Mouse (Mus musculus) lung, embryonic 14.5 days (tissue): ENCODE data around the gene Cog6. TPM values are rescaled to one million over a fixed set of nuclear protein-coding genes. Genes with fewer than 3 reads are reported as not detected.

Source experiments
- ATAC-seq: fragments of 200-750 bp; cut with Nextera tagmentation; 2 replicates; pipeline ENCODE4 v1.8.0; 2017; ENCODE audit warnings: mild to moderate bottlenecking, moderate TSS enrichment, moderate library complexity; ENCODE audit not compliant: insufficient read depth
- DNase-seq: peaks from one replicate; pipeline ENCODE4 v3.0.0-alpha.2; 2015
- H3K27ac ChIP-seq: fragments of 300-500 bp; sonication (generic); 2 replicates; pipeline ENCODE4 v1.5.1; 2014; ENCODE audit warnings: low read depth, mild to moderate bottlenecking, moderate library complexity
- H3K27me3 ChIP-seq: fragments of 300-500 bp; sonication (generic); 2 replicates; pipeline ENCODE4 v1.6.1; 2014; ENCODE audit warnings: low read length, control low read depth; ENCODE audit not compliant: insufficient read depth
- H3K36me3 ChIP-seq: fragments of 300-500 bp; sonication (generic); 2 replicates; pipeline ENCODE4 v1.6.1; 2014; ENCODE audit warnings: control low read depth; ENCODE audit not compliant: insufficient read depth
- H3K4me1 ChIP-seq: fragments of 300-500 bp; sonication (generic); 2 replicates; pipeline ENCODE4 v1.6.1; 2014; ENCODE audit warnings: antibody characterized with exemption, control low read depth; ENCODE audit not compliant: insufficient read depth
- H3K4me2 ChIP-seq: fragments of 300-500 bp; sonication (generic); 2 replicates; pipeline ENCODE4 v1.6.1; 2014; ENCODE audit warnings: mild to moderate bottlenecking
- H3K4me3 ChIP-seq: fragments of 300-500 bp; sonication (generic); 2 replicates; pipeline ENCODE4 v1.5.1; 2014; ENCODE audit warnings: low read depth, low read length
- H3K9ac ChIP-seq: fragments of 300-500 bp; sonication (generic); 2 replicates; pipeline ENCODE4 v1.6.1; 2014
- H3K9me3 ChIP-seq: fragments of 300-500 bp; sonication (generic); 2 replicates; pipeline ENCODE4 v1.6.1; 2016; ENCODE audit warnings: low read depth, low read length, control low read depth
- CTCF ChIP-seq: IDR thresholded peaks from 2 replicates; pipeline ENCODE4 v1.5.1; 2016; ENCODE audit warnings: antibody characterized with exemption, low read depth
- WGBS: fragments of 180-500 bp; shearing (Covaris S2); extraction: QIAGEN DNeasy Blood & Tissue Kit; methylation state at CpG from one replicate; pipeline ENCODE4 v1.1.7; 2014; 5-methylcytosine and 5-hydroxymethylcytosine counted together
- polyA plus RNA-seq: library from polyadenylated mRNA; unstranded; fragments of >200 nt; fragmentation: Nextera tagmentation; extraction: Ambion mirVana; gene quantifications from 2 replicates; pipeline ENCODE4 v1.2.1, GENCODE M21; 2014

The Cog6 gene
- polyA plus RNA-seq, 1 experiment from 2014 or later, result 43.4 TPM

DNA sequence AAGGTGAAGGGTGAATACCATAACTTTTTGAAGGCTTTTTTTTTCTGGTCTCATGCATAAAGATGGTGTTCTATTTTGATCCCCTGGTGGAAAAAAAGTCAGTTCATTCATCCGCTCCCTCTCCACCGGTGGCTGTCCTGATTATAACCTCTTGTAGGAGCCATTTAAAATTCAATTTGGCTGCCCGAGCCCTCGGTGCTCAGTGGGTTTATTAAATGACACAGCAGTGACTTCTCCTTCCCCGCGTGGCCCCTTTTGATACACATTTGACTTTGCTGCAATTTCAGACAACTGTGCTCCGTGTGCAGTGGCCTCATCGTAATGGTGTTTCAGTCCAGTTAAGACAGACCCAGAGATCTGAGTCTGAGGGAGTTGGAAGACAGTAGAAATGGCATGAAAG is 35.3 kb upstream of the Cog6 start:
- ATAC-seq, result no peak
- Histone ChIP-seq H3K36me3 (no peaks in the 10 kb centered on the region), H3K4me1 (peaks cover 7% of the 10 kb centered on the region; the same call in 1 of the 2 replicates), H3K9ac (no peak overlapping the region), H3K27me3 (no peaks in the 10 kb centered on the region), H3K9me3 (no peaks in the 10 kb centered on the region), H3K4me2 (no peak overlapping the region), H3K27ac (no peak overlapping the region), H3K4me3 (no peak overlapping the region)
- DNase-seq, result no peak
- WGBS, result 54% methylated on average over 8 of the region's 8 CpGs
- no peak for TF ChIP-seq CTCF

DNA sequence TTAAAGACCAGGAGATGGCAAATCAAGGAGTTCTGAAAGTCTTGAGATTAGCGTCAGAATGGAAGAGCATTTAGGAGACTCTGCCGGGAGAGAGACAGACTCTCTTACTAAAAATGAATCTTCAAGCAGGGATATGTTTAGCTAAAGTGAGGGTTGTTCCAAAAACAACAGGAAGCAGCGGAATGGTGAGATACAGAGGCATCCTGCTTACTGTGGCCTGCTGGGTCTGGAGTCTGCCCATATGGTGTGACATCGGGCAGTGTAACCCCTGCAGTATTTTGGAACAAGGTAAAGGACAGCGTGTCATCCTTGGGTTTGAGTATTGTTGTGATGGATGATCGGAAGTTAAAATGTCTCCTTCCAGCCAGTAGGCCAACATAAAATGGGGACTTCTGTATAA is 29.3 kb upstream of the Cog6 start:
- ATAC-seq, result no peak
- no peaks in the 10 kb centered on the region for H3K9me3 ChIP-seq
- no peak overlapping the region for H3K27ac ChIP-seq
- peak; percentile 62 for DNase-seq
- 41% methylated on average over 6 of the region's 6 CpGs for WGBS
- H3K4me3 ChIP-seq, result no peak overlapping the region
- H3K4me1 ChIP-seq, result peaks cover 19% of the 10 kb centered on the region
- no peak for TF ChIP-seq CTCF
- H3K9ac ChIP-seq, result no peak overlapping the region
- no peaks in the 10 kb centered on the region for H3K36me3 ChIP-seq
- H3K4me2 ChIP-seq, result peak overlapping the region; percentile 29; the same call in 1 of the 2 replicates
- H3K27me3 ChIP-seq, result no peaks in the 10 kb centered on the region

DNA sequence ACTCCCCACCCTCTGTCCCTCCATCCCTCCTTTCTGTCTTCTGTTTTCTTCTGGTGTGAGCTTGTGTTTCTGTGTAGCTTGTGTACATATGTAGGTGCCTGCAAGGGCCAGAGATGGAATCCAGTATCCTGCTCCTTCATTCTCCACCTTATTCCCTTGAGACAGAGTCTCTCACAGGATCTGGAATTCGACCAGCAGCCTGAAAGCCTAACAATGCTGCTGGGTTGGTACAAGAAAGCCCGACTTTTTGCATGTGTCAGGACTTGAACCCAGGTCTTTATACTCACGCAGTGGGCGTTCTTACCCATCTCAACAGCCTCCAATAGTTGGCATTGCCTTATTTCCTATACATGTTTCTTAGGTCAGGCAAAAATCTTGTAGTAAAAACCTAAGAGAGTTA is 28.7 kb upstream of the Cog6 start:
- Histone ChIP-seq H3K4me1 (peaks cover 19% of the 10 kb centered on the region), H3K4me2 (peak overlapping the region; percentile 29; the same call in 1 of the 2 replicates), H3K36me3 (no peaks in the 10 kb centered on the region), H3K27me3 (0 out of 2 replicates have a peak, but pooled peaks cover under 1% of the 10 kb centered on the region), H3K27ac (no peak overlapping the region), H3K9ac (no peak overlapping the region), H3K4me3 (no peak overlapping the region), H3K9me3 (no peaks in the 10 kb centered on the region)
- WGBS, result 89% methylated on average over 4 of the region's 4 CpGs
- ATAC-seq, result no peak
- TF ChIP-seq CTCF, result no peak
- no peak for DNase-seq

DNA sequence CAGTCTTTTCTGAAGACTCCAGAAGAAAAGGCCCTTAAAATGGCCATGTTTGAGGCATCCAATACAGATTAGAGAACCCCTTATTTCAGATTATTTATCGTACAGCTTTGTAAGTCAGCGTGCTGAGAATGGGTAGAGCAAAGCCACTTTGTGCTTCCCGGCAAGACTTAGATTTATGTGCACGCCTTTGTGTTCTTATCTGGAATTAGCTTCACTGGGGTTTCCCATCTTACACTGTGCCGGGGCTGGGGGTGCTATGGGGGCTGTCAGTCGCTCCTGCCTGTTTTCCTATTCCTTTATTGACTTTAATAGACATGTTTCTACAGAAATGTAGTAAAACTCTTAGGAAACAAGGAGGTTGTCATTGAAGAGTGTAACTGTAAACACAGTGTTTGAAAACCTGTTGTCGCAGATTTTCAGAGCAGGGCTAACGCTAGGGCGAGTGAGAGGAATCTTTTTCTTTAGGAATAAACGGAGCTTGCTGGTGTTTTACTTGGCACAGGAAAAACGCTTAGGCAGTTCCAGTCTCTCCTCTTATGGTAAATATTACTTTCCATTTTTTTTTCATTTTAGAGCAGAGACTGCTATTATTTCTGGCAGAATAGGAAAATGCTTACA is 27.8 kb upstream of the Cog6 start:
- Histone ChIP-seq H3K27ac (peak overlapping the region; percentile 90), H3K4me2 (peak overlapping the region; percentile 79), H3K9ac (peak overlapping the region; percentile 23; the same call in 1 of the 2 replicates), H3K27me3 (0 out of 2 replicates have a peak, but pooled peaks cover 8% of the 10 kb centered on the region), H3K4me3 (peak overlapping the region; percentile 29), H3K36me3 (no peaks in the 10 kb centered on the region), H3K4me1 (peaks cover 22% of the 10 kb centered on the region), H3K9me3 (no peaks in the 10 kb centered on the region)
- WGBS, result 19% methylated on average over 11 of the region's 11 CpGs
- peak; percentile 50 for DNase-seq
- ATAC-seq, result no peak
- no peak for TF ChIP-seq CTCF

DNA sequence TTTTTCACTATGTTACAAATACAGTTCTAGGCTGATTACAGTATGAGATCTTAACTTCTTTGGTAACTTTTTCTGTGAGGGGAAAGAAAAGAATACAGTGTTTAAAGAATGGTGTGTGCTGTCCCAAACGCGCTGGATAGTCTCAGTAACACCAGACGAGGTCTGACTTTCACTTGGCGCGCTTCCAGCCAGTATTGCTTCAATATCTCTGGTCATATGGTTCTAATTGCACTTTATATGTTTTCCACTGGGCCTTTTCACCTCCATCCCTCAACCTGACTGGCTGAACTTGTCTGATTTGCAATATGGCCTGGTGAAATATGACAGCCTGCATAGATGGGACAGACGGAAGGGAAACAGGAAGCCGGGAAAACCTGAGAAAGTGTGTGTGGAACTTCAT is 27.2 kb upstream of the Cog6 start:
- Histone ChIP-seq H3K9me3 (no peaks in the 10 kb centered on the region), H3K9ac (peak overlapping the region; percentile 23; the same call in 1 of the 2 replicates), H3K27ac (peak overlapping the region; percentile 90), H3K4me1 (peaks cover 22% of the 10 kb centered on the region), H3K4me2 (peak overlapping the region; percentile 79), H3K4me3 (peak overlapping the region; percentile 29), H3K36me3 (no peaks in the 10 kb centered on the region), H3K27me3 (0 out of 2 replicates have a peak, but pooled peaks cover 8% of the 10 kb centered on the region)
- 34% methylated on average over 7 of the region's 7 CpGs for WGBS
- ATAC-seq (peak; percentile 51), DNase-seq (peak; percentile 96)
- TF ChIP-seq CTCF, result no peak

DNA sequence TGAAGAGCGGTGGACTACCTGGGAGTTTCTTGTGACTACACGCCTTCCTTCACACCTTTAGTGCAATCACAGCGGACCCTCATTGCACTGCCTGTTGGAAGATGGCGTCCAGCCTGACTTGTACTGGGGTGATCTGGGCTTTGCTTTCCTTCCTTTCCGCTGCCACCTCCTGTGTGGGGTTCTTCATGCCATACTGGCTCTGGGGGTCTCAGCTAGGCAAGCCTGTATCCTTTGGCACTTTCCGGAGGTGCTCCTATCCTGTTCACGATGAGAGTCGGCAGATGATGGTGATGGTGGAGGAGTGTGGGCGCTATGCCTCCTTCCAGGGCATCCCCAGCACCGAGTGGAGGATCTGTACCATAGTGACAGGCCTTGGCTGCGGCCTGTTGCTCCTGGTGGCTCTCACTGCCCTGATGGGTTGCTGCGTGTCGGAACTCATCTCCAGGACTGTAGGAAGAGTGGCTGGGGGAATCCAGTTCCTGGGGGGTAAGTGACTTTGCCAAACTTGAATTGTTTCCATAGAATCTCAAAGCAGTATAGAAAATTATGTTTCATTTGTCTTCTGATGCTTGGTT is 26.3 kb upstream of the Cog6 start:
- Histone ChIP-seq H3K9ac (0 out of 2 replicates have a peak overlapping the region, but pooled peaks have one; percentile 11), H3K4me2 (peak overlapping the region; percentile 79), H3K4me1 (peaks cover 22% of the 10 kb centered on the region), H3K4me3 (peak overlapping the region; percentile 51; the same call in 1 of the 2 replicates), H3K36me3 (no peaks in the 10 kb centered on the region), H3K27me3 (0 out of 2 replicates have a peak, but pooled peaks cover 8% of the 10 kb centered on the region), H3K27ac (peak overlapping the region; percentile 56; the same call in 1 of the 2 replicates), H3K9me3 (no peaks in the 10 kb centered on the region)
- no peak for ATAC-seq
- no peak for TF ChIP-seq CTCF
- WGBS, result 82% methylated on average over 13 of the region's 13 CpGs
- no peak for DNase-seq

DNA sequence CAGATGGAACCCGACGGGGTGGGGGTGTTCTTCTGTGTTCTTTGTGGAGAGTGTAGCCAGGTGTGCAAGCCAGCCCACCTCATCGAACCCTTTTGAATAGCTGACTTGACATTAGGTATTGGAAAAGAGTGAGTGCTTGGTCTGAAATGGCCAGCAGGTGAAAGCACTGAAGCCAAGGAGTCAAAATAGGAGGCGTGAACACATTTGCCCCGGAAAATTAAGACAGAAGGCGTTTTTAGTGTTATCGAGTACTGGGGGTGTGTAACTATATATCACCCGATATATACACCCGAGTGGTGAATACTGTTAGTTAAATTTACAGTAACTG is 25.2 kb upstream of the Cog6 start:
- DNase-seq (no peak), ATAC-seq (no peak)
- H3K27me3 ChIP-seq, result 0 out of 2 replicates have a peak, but pooled peaks cover 8% of the 10 kb centered on the region
- H3K9me3 ChIP-seq, result no peaks in the 10 kb centered on the region
- H3K4me3 ChIP-seq, result peak overlapping the region; percentile 51
- peak overlapping the region; percentile 79 for H3K4me2 ChIP-seq
- no peaks in the 10 kb centered on the region for H3K36me3 ChIP-seq
- H3K4me1 ChIP-seq, result peaks cover 22% of the 10 kb centered on the region
- peak overlapping the region; percentile 58; the same call in 1 of the 2 replicates for H3K9ac ChIP-seq
- WGBS, result 18% methylated on average over 9 of the region's 9 CpGs
- no peak; the same call in 1 of the 2 replicates for TF ChIP-seq CTCF
- peak overlapping the region; percentile 26; the same call in 1 of the 2 replicates for H3K27ac ChIP-seq
